Mouse (Mus musculus) erythroblast, embryonic 14.5 days (primary cell): Measurements from ENCODE around the gene Tmprss2. TPM values are rescaled to one million over a fixed set of nuclear protein-coding genes. Genes with fewer than 3 reads are reported as not detected.
A peak's percentile ranks its signal among the peaks of the same experiment; 100 is the strongest.

Experiments used
- H3K27me3 ChIP-seq: 2 replicates; pipeline ENCODE4 v1.6.1; 2012; ENCODE audit warnings: inconsistent platforms; ENCODE audit not compliant: control insufficient read depth
- H3K36me3 ChIP-seq: 2 replicates; pipeline ENCODE4 v1.6.1; 2012; ENCODE audit warnings: mild to moderate bottlenecking, inconsistent platforms; ENCODE audit not compliant: control insufficient read depth
- H3K4me1 ChIP-seq: 2 replicates; pipeline ENCODE4 v1.6.1; 2012; ENCODE audit warnings: inconsistent platforms; ENCODE audit not compliant: control insufficient read depth
- H3K4me3 ChIP-seq: replicated peaks from 2 replicates; pipeline ENCODE3; 2012; ENCODE audit warnings: moderate library complexity, mild to moderate bottlenecking, inconsistent platforms
- H3K9me3 ChIP-seq: 2 replicates; pipeline ENCODE4 v1.6.1; 2012; ENCODE audit warnings: low read length, inconsistent platforms, mixed read lengths; ENCODE audit not compliant: control insufficient read depth
- GATA1 ChIP-seq: IDR thresholded peaks from 2 replicates; pipeline ENCODE4 v1.6.1; 2012; ENCODE audit warnings: low read length, inconsistent platforms, mixed read lengths
- TAL1 ChIP-seq: IDR thresholded peaks from 3 replicates; pipeline ENCODE4 v1.6.1; 2012; ENCODE audit warnings: low read length, inconsistent platforms, mixed read lengths
- polyA plus RNA-seq: library from polyadenylated mRNA; stranded (reverse); fragments of >175 nt; gene quantifications from 2 replicates; pipeline ENCODE4 v1.2.3, GENCODE M21; 2012

Tmprss2 gene
- polyA plus RNA-seq: 0.02 TPM in 1 of 2 replicates, not detected in the other

- no peaks in the 10 kb centered on the region for H3K4me1 ChIP-seq
- no peak for TF ChIP-seq TAL1
- no peak for TF ChIP-seq GATA1
- H3K27me3 ChIP-seq: peaks cover 26% of the 10 kb centered on the region
- H3K4me3 ChIP-seq: peak within 1 kb of the TSS; percentile 14
- no peaks in the 10 kb centered on the region for H3K36me3 ChIP-seq
- H3K9me3 ChIP-seq: no peaks in the 10 kb centered on the region
Measured at GRCm38 (mm10) chr16:97610939-97611338, at the start of gene Tmprss2. Gene Tmprss2, minus strand, starts transcription at chr16:97611195.

DNA sequence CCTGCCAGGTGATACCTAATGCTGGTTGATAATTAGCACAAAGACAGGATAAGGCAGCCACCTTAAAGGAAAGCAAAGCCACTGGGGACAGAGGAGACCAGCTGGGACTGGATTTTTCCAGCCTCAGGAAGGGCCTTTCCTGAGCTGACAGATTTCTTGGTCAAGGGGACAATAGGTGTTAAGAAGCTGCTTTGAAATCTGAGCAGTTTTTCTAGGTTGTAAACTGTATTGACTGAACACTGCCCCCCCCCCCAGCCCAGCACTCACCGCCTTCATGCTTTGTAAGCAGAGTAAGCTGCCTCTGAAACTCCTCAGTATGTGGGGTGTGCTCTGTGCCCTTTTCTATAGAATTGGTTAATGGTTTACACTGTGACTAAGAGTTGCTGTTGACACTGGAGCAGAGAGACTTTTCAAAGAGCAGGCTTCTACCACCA lies 48.2 kb upstream of the Tmprss2 start:
- Histone ChIP-seq H3K4me3 (no peak overlapping the region), H3K4me1 (no peaks in the 10 kb centered on the region), H3K9me3 (no peaks in the 10 kb centered on the region), H3K36me3 (no peaks in the 10 kb centered on the region), H3K27me3 (no peaks in the 10 kb centered on the region)
- TF ChIP-seq TAL1 (no peak), GATA1 (no peak)

GRCm38 (mm10) chr16:97658481-97658880 lies 47.5 kb upstream of the Tmprss2 start:
- H3K4me1 ChIP-seq: no peaks in the 10 kb centered on the region
- no peak overlapping the region for H3K4me3 ChIP-seq
- no peaks in the 10 kb centered on the region for H3K27me3 ChIP-seq
- no peaks in the 10 kb centered on the region for H3K36me3 ChIP-seq
- no peak for TF ChIP-seq GATA1
- no peak for TF ChIP-seq TAL1
- H3K9me3 ChIP-seq: no peaks in the 10 kb centered on the region

DNA sequence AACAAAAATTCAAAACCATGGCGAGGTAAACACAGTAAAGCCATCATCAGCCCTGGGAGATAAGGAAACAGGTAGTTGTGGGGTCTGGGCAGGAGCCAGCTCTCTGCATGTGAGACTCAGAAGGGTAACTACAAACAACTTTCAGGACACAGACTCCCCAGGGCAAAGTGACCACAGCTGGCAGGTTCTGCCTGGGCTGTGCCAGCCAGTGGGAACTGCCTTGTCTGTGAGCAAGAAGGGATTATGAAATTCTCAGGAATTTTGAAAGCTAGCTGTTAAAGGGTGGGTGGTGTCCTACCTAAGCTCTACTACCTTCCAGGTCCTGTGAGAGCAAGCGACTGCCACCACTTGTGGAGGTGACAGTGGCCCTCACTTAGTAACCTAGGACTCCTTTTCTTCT lies 44.8 kb upstream of the Tmprss2 start:
- no peak for TF ChIP-seq TAL1
- TF ChIP-seq GATA1: no peak
- H3K4me3 ChIP-seq: no peak overlapping the region
- no peaks in the 10 kb centered on the region for H3K27me3 ChIP-seq
- no peaks in the 10 kb centered on the region for H3K36me3 ChIP-seq
- H3K4me1 ChIP-seq: no peaks in the 10 kb centered on the region
- no peaks in the 10 kb centered on the region for H3K9me3 ChIP-seq

GRCm38 (mm10) chr16:97649522-97650188 lies 38.7 kb upstream of the Tmprss2 start:
- H3K36me3 ChIP-seq: no peaks in the 10 kb centered on the region
- H3K27me3 ChIP-seq: no peaks in the 10 kb centered on the region
- no peaks in the 10 kb centered on the region for H3K9me3 ChIP-seq
- no peak overlapping the region for H3K4me3 ChIP-seq
- TF ChIP-seq TAL1: no peak
- TF ChIP-seq GATA1: no peak
- no peaks in the 10 kb centered on the region for H3K4me1 ChIP-seq

- Histone ChIP-seq H3K9me3 (no peaks in the 10 kb centered on the region), H3K27me3 (no peaks in the 10 kb centered on the region), H3K36me3 (no peaks in the 10 kb centered on the region), H3K4me1 (no peaks in the 10 kb centered on the region), H3K4me3 (no peak overlapping the region)
- TF ChIP-seq GATA1 (no peak), TAL1 (no peak)
Measured at GRCm38 (mm10) chr16:97644681-97645080, 33.7 kb upstream of the Tmprss2 start.

- H3K36me3 ChIP-seq: no peaks in the 10 kb centered on the region
- TF ChIP-seq TAL1: no peak
- TF ChIP-seq GATA1: no peak
- H3K4me3 ChIP-seq: no peak overlapping the region
- H3K9me3 ChIP-seq: no peaks in the 10 kb centered on the region
- H3K27me3 ChIP-seq: no peaks in the 10 kb centered on the region
- H3K4me1 ChIP-seq: no peaks in the 10 kb centered on the region
Measured at GRCm38 (mm10) chr16:97639630-97640029, 28.6 kb upstream of the Tmprss2 start.

DNA sequence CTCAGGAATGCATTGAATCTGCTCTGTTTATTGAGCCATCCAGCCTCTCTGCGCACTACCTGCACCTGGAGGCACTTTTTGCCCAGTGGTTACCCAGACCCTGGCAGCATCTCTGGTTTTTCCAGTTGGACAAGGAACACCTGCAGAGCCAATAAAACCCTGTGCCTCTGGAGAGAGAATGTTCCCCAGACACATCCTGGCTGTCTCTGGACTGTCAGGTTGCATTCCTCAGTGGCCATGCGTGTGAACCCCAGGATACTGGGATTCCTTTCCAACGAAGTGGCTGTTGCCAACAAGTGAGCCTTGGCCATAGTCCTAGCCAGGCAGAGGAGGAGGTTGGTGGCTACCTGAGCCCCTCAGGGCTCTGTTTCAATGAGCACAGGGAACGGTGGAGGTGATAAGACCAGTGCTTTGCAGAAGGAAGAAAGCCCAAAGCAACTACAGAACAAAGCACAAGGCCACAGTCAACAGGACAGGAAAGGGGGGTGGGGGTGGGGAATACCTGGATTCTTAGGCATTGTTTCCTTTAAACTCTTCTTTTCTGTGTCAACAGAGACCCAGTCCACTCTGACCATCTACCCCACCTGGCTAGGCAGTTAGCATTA lies 22.0 kb upstream of the Tmprss2 start:
- Histone ChIP-seq H3K4me3 (no peak overlapping the region), H3K4me1 (no peaks in the 10 kb centered on the region), H3K9me3 (no peaks in the 10 kb centered on the region), H3K36me3 (no peaks in the 10 kb centered on the region), H3K27me3 (no peaks in the 10 kb centered on the region)
- no peak for TF ChIP-seq TAL1
- TF ChIP-seq GATA1: no peak

DNA sequence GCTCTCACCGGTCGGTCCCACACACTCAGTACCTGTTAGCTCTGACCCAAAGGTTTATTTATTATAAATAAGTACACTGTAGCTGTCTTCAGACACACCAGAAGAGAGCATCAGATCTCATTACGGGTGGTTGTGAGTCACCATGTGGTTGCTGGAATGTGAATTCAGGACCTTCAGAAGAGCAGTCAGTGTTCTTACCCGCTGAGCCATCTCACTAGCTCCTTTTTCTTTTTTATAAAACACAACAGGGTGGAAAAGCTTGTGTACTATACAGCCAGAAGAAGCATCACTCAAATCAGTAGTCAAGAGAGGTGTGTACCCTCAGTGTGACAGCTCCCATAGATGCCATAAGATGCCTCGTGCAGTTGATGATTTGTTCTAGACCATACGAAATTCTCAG lies 12.2 kb upstream of the Tmprss2 start:
- no peak for TF ChIP-seq TAL1
- no peak for TF ChIP-seq GATA1
- Histone ChIP-seq H3K27me3 (no peaks in the 10 kb centered on the region), H3K4me1 (no peaks in the 10 kb centered on the region), H3K9me3 (no peaks in the 10 kb centered on the region), H3K36me3 (no peaks in the 10 kb centered on the region), H3K4me3 (no peak overlapping the region)
